Mouse (Mus musculus) liver, adult 2 months (tissue): Measurements from ENCODE around the gene Srrm2.

Experiments
- CTCF ChIP-seq: fragments of 200-500 bp; IDR thresholded peaks from 2 replicates; pipeline ENCODE4 v1.5.1; 2011; ENCODE audit warnings: low read depth, low read length, control low read depth
- POLR2A ChIP-seq: fragments of 200-500 bp; IDR thresholded peaks from 2 replicates; pipeline ENCODE4 v1.6.1; 2011; ENCODE audit warnings: low read length, control low read depth; ENCODE audit not compliant: insufficient read depth; ENCODE audit errors: extremely low read depth

DNA sequence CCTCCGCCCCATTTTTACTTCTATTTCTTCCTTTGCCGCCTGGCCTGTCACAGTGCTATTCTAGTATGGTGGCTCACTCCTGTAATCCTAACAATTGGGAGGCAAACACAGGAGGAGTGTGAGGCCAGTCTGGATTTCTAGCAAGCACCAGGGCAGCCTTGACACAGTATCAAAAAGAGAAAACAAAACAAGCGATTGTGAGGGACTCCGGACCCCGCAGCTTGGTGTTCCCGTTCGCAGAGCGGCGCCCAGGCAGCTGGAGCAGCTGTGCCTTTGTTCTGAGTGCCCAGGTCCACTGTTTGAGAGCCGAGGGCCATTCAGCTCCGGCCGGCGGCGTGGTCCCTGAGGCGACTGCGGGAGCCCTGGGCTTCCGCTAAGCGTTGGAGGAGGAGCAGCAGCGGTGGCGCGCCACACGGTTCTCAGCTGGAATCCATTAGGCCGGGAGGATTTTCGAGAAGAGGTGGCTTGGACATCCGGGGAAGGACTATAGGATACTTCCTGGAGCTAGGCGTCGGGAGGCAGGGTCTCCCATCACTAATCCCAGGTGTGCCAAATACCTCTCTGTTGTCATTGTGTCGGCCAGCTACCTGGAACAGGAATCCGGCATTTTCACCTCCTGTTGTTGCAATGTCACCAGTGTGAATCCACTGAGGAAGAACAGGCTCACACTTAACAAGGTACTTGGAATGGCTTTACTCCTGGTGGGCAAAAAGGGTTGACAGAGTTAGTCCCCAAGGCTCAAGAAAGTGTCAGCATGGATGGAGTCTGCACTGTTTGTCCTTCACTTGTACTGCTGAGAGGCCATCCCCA is at the start of gene Srrm2:
- TF ChIP-seq CTCF = no peak
- 0 out of 2 replicates have a peak, but pooled peaks have one; percentile 38 for TF ChIP-seq POLR2A
